Mouse (Mus musculus): Measurements from ENCODE around the gene Slc15a3.

Gene Slc15a3

GRCm38 (mm10) chr19:10839010-10839892 lies at the start of gene Slc15a3:
Gene Slc15a3 (plus strand): TSS chr19:10839727.
- DNase-seq (ENCODE audit: low spot score in 2 of 2) = no peak

- no peak for DNase-seq (ENCODE audit: low spot score in 2 of 2)
Observed at GRCm38 (mm10) chr19:10790323-10790722, 49.2 kb upstream of the Slc15a3 start.

- DNase-seq (ENCODE audit: low spot score in 2 of 2) = no peak
Observed at GRCm38 (mm10) chr19:10793044-10793443, 46.5 kb upstream of the Slc15a3 start.

GRCm38 (mm10) chr19:10794916-10795315 lies 44.6 kb upstream of the Slc15a3 start:
- DNase-seq (ENCODE audit: low spot score in 2 of 2) = no peak

GRCm38 (mm10) chr19:10798576-10798975 lies 41.0 kb upstream of the Slc15a3 start:
- DNase-seq (ENCODE audit: low spot score in 2 of 2) = no peak

- no peak for DNase-seq (ENCODE audit: low spot score in 2 of 2)
Observed at GRCm38 (mm10) chr19:10799155-10799554, 40.4 kb upstream of the Slc15a3 start.

- DNase-seq (ENCODE audit: low spot score in 2 of 2) = peak; percentile 49 to 59
Observed at GRCm38 (mm10) chr19:10801070-10801469, 38.5 kb upstream of the Slc15a3 start.

- DNase-seq (ENCODE audit: low spot score in 2 of 2) = no peak
Observed at GRCm38 (mm10) chr19:10801906-10802305, 37.6 kb upstream of the Slc15a3 start.

GRCm38 (mm10) chr19:10803751-10804150 lies 35.8 kb upstream of the Slc15a3 start:
- DNase-seq (ENCODE audit: low spot score in 2 of 2) = no peak

GRCm38 (mm10) chr19:10804850-10805660 lies 34.5 kb upstream of the Slc15a3 start:
- DNase-seq (ENCODE audit: low spot score in 2 of 2) = no peak

GRCm38 (mm10) chr19:10805661-10806285 lies 33.8 kb upstream of the Slc15a3 start:
- DNase-seq (ENCODE audit: low spot score in 2 of 2) = no peak

GRCm38 (mm10) chr19:10808524-10809233 lies 30.8 kb upstream of the Slc15a3 start:
- DNase-seq (ENCODE audit: low spot score in 2 of 2) = no peak

GRCm38 (mm10) chr19:10809428-10810175 lies 29.9 kb upstream of the Slc15a3 start:
- DNase-seq (ENCODE audit: low spot score in 2 of 2) = peak; percentile 42 to 61

- DNase-seq (ENCODE audit: low spot score in 2 of 2) = no peak
Observed at GRCm38 (mm10) chr19:10810176-10810492, 29.4 kb upstream of the Slc15a3 start.

- no peak for DNase-seq (ENCODE audit: low spot score in 2 of 2)
Observed at GRCm38 (mm10) chr19:10811471-10811870, 28.1 kb upstream of the Slc15a3 start.

GRCm38 (mm10) chr19:10813039-10813438 lies 26.5 kb upstream of the Slc15a3 start:
- no peak for DNase-seq (ENCODE audit: low spot score in 2 of 2)

GRCm38 (mm10) chr19:10813905-10814304 lies 25.6 kb upstream of the Slc15a3 start:
- DNase-seq (ENCODE audit: low spot score in 2 of 2) = no peak

- DNase-seq (ENCODE audit: low spot score in 2 of 2) = no peak
Observed at GRCm38 (mm10) chr19:10815871-10816270, 23.7 kb upstream of the Slc15a3 start.

GRCm38 (mm10) chr19:10816462-10816861 lies 23.1 kb upstream of the Slc15a3 start:
- DNase-seq (ENCODE audit: low spot score in 2 of 2) = no peak

- no peak for DNase-seq (ENCODE audit: low spot score in 2 of 2)
Observed at GRCm38 (mm10) chr19:10818217-10818946, 21.1 kb upstream of the Slc15a3 start.

Measured in frontal cortex, postnatal 10 days (tissue).